40 mouse cellular contexts compared by ENCODE assay signal in the genomic region with DNA sequence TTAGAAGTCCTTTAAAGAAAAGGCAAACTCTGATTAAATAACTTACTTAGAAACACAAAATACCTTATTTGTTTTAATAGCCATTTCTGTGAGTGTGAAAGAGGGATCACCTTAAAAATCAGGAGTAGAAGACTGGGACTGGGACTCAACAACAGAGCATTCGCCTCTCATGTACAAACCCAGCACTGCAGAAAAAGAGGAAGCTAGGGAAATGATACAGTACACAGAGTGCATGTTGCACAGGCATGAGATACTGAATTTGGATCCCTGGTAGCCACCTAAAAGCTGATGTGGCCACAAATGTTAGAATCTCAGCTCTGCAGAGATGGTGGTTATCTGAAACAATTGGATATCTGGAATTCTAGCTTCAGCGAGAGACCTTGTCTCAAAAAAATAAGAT. TPM values are rescaled to one million over a fixed set of nuclear protein-coding genes. Genes with fewer than 3 reads are reported as not detected.
"Had no signal": no experiment of that assay in that cellular context is flagged by ENCODE, and none has a peak within 500 bp of the region (broad histone marks: within the 10 kb centered on the region; RNA-seq: fewer than 3 reads in every experiment).

No protein-coding gene starts in this region.

- H3K4me3 ChIP-seq: heart, embryonic 10.5 days; heart, embryonic 12.5 days; heart, embryonic 13.5 days; heart, embryonic 15.5 days; hindbrain, embryonic 10.5 days; hindbrain, embryonic 12.5 days; hindbrain, embryonic 13.5 days; hindbrain, embryonic 15.5 days; intestine, embryonic 15.5 days; kidney, embryonic 15.5 days; layer of hippocampus, adult 2 months had no signal

- H3K4me2 ChIP-seq: heart, embryonic 11.5 days; heart, embryonic 12.5 days; heart, embryonic 13.5 days; heart, embryonic 15.5 days; hindbrain, embryonic 12.5 days; hindbrain, embryonic 13.5 days; hindbrain, embryonic 14.5 days; hindbrain, embryonic 15.5 days; intestine, embryonic 15.5 days; kidney, embryonic 15.5 days had no signal

- H3K27ac ChIP-seq: heart, embryonic 10.5 days; heart, embryonic 13.5 days; heart, embryonic 15.5 days; hindbrain, embryonic 10.5 days; hindbrain, embryonic 12.5 days; hindbrain, embryonic 13.5 days; hindbrain, embryonic 14.5 days; hindbrain, embryonic 15.5 days; hindbrain, postnatal 0 days; intestine, embryonic 15.5 days; kidney, embryonic 15.5 days; kidney, postnatal 0 days; layer of hippocampus, adult 2 months had no signal

- H3K9me3 ChIP-seq: heart, embryonic 10.5 days; heart, embryonic 12.5 days; heart, embryonic 13.5 days; heart, embryonic 15.5 days; hindbrain, embryonic 10.5 days; hindbrain, embryonic 12.5 days; hindbrain, embryonic 13.5 days; hindbrain, embryonic 15.5 days; intestine, embryonic 15.5 days; kidney, embryonic 15.5 days had no signal

- ATAC-seq: hindbrain, embryonic 16.5 days; hindbrain, postnatal 0 days; inflammation-experienced regulatory T-cells, adult 6 months; intestine, embryonic 15.5 days; intestine, embryonic 16.5 days; intestine, postnatal 0 days had no signal

- H3K9ac ChIP-seq: heart, embryonic 12.5 days; heart, embryonic 13.5 days; heart, embryonic 15.5 days; hindbrain, embryonic 12.5 days; hindbrain, embryonic 13.5 days; hindbrain, embryonic 14.5 days; hindbrain, embryonic 15.5 days; intestine, embryonic 15.5 days; kidney, embryonic 15.5 days had no signal

- H3K27me3 ChIP-seq: heart, embryonic 12.5 days; heart, embryonic 13.5 days; heart, embryonic 15.5 days; hindbrain, embryonic 12.5 days; hindbrain, embryonic 13.5 days; hindbrain, embryonic 15.5 days; intestine, embryonic 15.5 days; kidney, embryonic 15.5 days had no signal

- DNase-seq: heart, postnatal 10 days; heart, postnatal 14 days; heart, postnatal 36 days; heart, postnatal 4 days; kidney, adult 11 months; kidney, adult 18-20 months; kidney, adult 2 months; kidney, adult 8-10 months; kidney, adult 9 months; kidney, postnatal 10 days; kidney, postnatal 14 days; kidney, postnatal 25 days; kidney, postnatal 36 days; kidney, postnatal 4 days; layer of hippocampus, adult 9-11 months; layer of hippocampus, postnatal 36 days had no signal

- H3K36me3 ChIP-seq: heart, embryonic 10.5 days; heart, embryonic 12.5 days; heart, embryonic 13.5 days; heart, embryonic 15.5 days; hindbrain, embryonic 10.5 days; hindbrain, embryonic 12.5 days; hindbrain, embryonic 13.5 days; hindbrain, embryonic 15.5 days; intestine, embryonic 15.5 days; kidney, embryonic 15.5 days had no signal

- H3K4me1 ChIP-seq: heart, embryonic 10.5 days; heart, embryonic 12.5 days; heart, embryonic 13.5 days; heart, embryonic 15.5 days; hindbrain, embryonic 10.5 days; hindbrain, embryonic 12.5 days; hindbrain, embryonic 13.5 days; hindbrain, embryonic 15.5 days; intestine, embryonic 15.5 days; kidney, embryonic 15.5 days had no signal

RNA-seq across cellular contexts. Expression of a gene that starts 17.3 kb away (rescaled TPM):
- total RNA-seq: hindbrain, postnatal 0 days had no signal
- polyA plus RNA-seq: heart, embryonic 11.5 days; hindbrain, embryonic 10.5 days; inflammation-experienced regulatory T-cells, adult 6 months; kidney, embryonic 14.5 days; kidney, embryonic 15.5 days had no signal

RNA-seq across cellular contexts. Expression of a gene that starts 58.5 kb away (rescaled TPM):
- total RNA-seq: heart, postnatal 10 days; heart, postnatal 25 days; heart, postnatal 36 days; layer of hippocampus, postnatal 25 days; left cerebral cortex, adult 18-20 months had no signal
- polyA plus RNA-seq: heart, embryonic 11.5 days; heart, embryonic 15.5 days; hindbrain, embryonic 11.5 days; intestine, postnatal 0 days had no signal
